Mouse (Mus musculus): ENCODE measurements around the gene Wbp2. TPM values are rescaled to one million over a fixed set of nuclear protein-coding genes. Genes with fewer than 3 reads are reported as not detected.

The Wbp2 gene
- polyA plus RNA-seq, 1 experiment, result 339 TPM

DNA sequence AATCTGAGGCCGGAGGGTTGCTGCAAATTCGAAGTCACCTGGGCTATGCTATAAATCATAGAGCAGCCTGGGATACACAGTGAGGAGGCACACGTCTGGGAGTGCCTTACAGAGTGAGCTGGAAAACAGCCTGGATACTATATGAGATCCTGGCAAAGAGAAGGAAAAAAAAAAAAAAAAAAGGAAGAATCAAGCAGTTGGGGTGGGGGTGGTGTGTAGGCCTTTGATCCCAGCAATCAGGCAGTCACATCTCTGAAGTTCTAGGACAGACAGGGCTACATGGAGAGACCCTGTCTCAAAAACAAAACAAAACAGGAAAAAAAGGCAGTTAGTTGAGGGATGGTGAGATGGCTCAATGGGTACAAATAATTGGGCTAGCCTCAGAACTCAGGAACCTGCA lies 50.1 kb downstream of the Wbp2 start:
- Histone ChIP-seq H3K4me1 (ENCODE audit: control insufficient read depth, insufficient read depth, low read length) (peaks cover 3% of the 10 kb centered on the region; the same call in 1 of the 2 replicates), H3K4me3 (ENCODE audit: insufficient read depth, low read depth, low read length) (no peak overlapping the region), H3K27ac (ENCODE audit: insufficient read depth, low read depth, low read length) (no peak overlapping the region)
- 85% methylated on average over 3 of the region's 3 CpGs for WGBS
- no peak for TF ChIP-seq POLR2A (IDR thresholded peaks at IDR 0.05; ENCODE audit: insufficient read depth, low read depth, low read length)
- TF ChIP-seq CTCF (IDR thresholded peaks at IDR 0.05; ENCODE audit: insufficient read depth, low read depth, low read length), result no peak

DNA sequence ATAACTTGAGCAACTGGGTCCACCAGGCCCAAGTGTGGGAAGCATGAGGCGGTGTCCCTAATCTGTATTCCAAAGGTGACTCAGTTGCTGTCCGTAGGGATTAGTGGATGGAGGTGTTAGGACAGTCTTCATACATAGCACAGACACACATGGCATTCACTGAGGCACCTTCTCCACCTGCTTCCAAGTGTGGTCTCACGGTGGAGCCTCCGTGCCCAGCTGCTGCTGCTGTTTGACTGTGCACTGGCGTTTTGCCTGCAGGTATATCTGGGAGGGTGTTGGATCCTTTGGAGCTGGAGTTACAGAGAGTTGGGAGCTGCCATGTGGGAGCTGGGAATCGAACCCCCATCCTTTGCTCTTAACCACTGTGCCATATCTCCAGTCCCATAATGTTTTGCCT lies 52.2 kb downstream of the Wbp2 start:
- no peak for TF ChIP-seq CTCF (IDR thresholded peaks at IDR 0.05; ENCODE audit: insufficient read depth, low read depth, low read length)
- no peak for TF ChIP-seq POLR2A (IDR thresholded peaks at IDR 0.05; ENCODE audit: insufficient read depth, low read depth, low read length)
- WGBS, result 89% methylated on average over 6 of the region's 6 CpGs
- peaks cover 8% of the 10 kb centered on the region for H3K4me1 ChIP-seq (ENCODE audit: control insufficient read depth, insufficient read depth, low read length)

DNA sequence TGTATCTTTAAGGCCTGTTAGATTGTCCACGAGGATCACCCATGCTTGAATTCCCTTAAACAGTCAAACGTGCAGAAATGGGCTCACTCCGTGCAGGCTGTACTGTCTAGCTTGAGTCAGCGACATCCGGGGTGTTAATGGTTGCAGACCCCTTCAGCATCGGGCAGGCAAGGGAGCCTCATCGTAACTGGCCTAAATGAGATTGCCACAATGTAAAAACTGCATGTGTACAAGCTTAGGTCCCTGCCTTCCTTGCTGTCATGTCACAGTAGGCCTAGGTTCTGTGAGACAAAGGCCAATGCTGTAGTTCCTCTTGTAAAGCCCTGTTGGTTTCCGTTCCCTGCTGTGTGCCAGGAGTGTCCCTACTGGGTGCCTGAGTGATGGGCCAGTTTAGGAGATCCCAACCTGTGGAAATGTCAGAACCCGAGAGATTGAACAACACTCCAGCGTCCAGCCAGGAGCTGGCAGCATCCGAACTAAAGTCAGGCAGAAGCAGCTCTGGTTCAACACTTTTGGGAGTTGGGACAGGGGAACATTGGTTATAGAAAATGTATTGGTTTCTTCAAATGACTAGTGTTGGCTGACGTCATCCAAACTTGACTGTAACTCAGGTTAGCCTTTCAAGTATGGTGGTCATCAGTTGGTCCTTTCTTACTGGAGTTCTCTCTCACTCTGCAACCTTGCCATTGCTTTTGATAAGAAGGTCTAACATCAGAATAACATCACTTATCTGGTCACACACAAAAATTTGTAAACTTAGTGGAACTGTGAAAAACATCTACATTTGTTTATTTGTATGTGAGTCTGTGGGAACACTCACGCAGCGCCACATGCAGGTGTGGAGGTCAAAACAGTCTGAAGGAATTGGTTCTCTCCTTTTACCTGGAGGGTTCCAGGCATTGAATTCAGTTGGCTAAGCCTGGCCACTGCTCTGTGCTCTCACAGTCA lies 55.6 kb downstream of the Wbp2 start:
- no peak for TF ChIP-seq POLR2A (IDR thresholded peaks at IDR 0.05; ENCODE audit: insufficient read depth, low read depth, low read length)
- TF ChIP-seq CTCF (IDR thresholded peaks at IDR 0.05; ENCODE audit: insufficient read depth, low read depth, low read length), result no peak
- Histone ChIP-seq H3K27ac (ENCODE audit: insufficient read depth, low read depth, low read length) (peak overlapping the region; percentile 100), H3K4me3 (ENCODE audit: insufficient read depth, low read depth, low read length) (peak overlapping the region; percentile 88), H3K4me1 (ENCODE audit: control insufficient read depth, insufficient read depth, low read length) (peaks cover 8% of the 10 kb centered on the region)
- WGBS, result 18% methylated on average over 14 of the region's 14 CpGs

More for the DNA sequence above, 52.2 kb downstream of the Wbp2 start:
- Histone ChIP-seq H3K27ac (ENCODE audit: insufficient read depth, low read depth, low read length) (no peak overlapping the region), H3K4me3 (ENCODE audit: insufficient read depth, low read depth, low read length) (no peak overlapping the region)

DNA sequence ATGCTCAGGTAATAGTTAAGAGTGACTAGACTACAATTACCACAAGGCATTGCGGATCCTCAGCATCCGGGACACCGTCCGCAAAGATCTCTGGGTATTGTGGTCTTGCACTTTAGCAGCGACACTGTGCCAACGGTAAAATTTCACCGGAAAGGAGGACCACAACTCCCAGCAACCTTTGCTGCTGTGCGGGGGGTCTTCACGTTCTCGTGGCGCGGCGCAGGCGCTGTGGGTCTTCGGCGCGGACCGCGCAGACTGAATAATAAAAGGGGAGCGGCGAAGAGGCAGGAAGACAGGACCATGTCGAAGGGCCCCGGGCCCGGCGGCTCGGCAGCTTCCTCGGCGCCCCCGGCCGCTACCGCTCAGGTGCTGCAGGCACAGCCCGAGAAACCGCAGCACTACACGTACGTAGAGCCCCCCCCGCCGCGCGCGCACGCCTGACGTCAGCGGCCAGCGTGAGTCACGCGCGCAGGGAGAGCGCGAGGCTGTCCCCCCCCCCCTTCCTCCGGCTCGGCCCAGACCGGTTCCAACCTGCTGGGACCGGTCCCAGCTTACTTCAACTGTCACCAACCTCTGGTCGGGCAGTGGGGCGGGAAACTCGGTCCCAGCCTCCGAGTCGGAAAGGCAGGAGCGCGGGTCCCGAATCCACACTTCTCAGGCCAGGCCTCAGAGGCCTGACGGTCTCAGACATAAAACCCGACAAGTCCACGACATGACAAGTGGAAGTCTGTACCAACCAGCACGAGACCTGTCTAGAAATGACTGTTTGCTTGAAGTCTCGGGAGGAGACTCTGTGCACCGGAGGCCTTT lies 56.5 kb downstream of the Wbp2 start, which contains the start of gene Unk:
Gene Unk (plus strand): TSS at position 235 of the 810 bp plus-strand sequence.
- H3K4me3 ChIP-seq (ENCODE audit: insufficient read depth, low read depth, low read length), result peak within 1 kb of the TSS; percentile 88
- peak within 1 kb of the TSS; percentile 100 for H3K27ac ChIP-seq (ENCODE audit: insufficient read depth, low read depth, low read length)
- WGBS, result under 1% methylated on average over 67 of the region's 67 CpGs
- peak; percentile 72 for TF ChIP-seq POLR2A (IDR thresholded peaks at IDR 0.05; ENCODE audit: insufficient read depth, low read depth, low read length)
- TF ChIP-seq CTCF (IDR thresholded peaks at IDR 0.05; ENCODE audit: insufficient read depth, low read depth, low read length), result no peak
- peaks cover 8% of the 10 kb centered on the region for H3K4me1 ChIP-seq (ENCODE audit: control insufficient read depth, insufficient read depth, low read length)

DNA sequence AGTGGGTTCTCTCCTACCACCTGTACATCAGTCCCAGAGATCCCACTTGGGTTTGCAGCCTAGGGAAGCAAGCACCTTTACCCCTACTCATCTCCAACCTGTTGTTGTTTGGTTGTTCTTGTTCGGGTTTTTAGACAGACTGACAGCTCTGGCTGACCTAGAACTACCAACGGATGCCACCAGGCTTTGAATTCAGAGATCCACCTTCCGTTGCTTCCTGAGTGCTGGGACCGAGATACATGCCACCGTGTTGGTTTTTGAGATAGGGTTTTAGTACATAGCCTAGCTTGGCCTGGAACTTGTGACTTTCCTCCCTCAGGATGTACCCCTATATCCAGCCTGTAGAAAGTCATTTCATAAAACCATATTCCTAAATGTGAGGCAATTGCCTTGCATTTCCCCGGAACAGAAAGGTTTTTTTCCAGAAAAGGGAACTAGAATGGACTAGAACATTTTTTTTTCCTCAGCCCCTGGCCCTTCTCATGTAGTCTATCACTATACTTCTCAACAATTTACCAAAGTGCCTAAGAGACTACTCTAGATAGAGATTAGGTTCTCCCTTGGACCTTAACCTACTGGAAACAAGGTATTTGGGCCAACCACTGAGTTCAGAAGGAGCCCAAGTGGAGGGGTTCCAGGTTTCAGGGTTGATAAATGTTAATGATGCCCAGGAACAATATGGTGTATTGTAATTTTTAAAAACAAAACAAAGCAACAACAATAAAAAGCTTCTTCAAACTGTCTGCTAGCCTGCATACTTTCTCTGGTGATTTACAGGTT lies 57.5 kb downstream of the Wbp2 start:
- Histone ChIP-seq H3K4me3 (ENCODE audit: insufficient read depth, low read depth, low read length) (no peak overlapping the region), H3K4me1 (ENCODE audit: control insufficient read depth, insufficient read depth, low read length) (peaks cover 9% of the 10 kb centered on the region), H3K27ac (ENCODE audit: insufficient read depth, low read depth, low read length) (peak overlapping the region; percentile 87)
- WGBS, result 83% methylated on average over 6 of the region's 6 CpGs
- TF ChIP-seq POLR2A (IDR thresholded peaks at IDR 0.05; ENCODE audit: insufficient read depth, low read depth, low read length), result no peak
- no peak for TF ChIP-seq CTCF (IDR thresholded peaks at IDR 0.05; ENCODE audit: insufficient read depth, low read depth, low read length)

Other genes with a start within 250 kb of the Wbp2 start
- not detected in 2 replicates for gene Myo15b, start 228.6 kb downstream of the Wbp2 start, polyA plus RNA-seq (2012; ENCODE audit: insufficient read depth, insufficient read length, low replicate concordance, missing spikeins)
- gene Smim5, start 187.0 kb downstream of the Wbp2 start, polyA plus RNA-seq (2012; ENCODE audit: insufficient read depth, insufficient read length, low replicate concordance, missing spikeins), result not detected in 2 replicates
- gene Smim6, start 175.0 kb downstream of the Wbp2 start, polyA plus RNA-seq (2012; ENCODE audit: insufficient read depth, insufficient read length, low replicate concordance, missing spikeins), result not detected in 2 replicates
- gene Sap30bp, start 153.7 kb downstream of the Wbp2 start, polyA plus RNA-seq (2012; ENCODE audit: insufficient read depth, insufficient read length, low replicate concordance, missing spikeins), result not detected in 2 replicates
- gene Recql5, start 153.5 kb downstream of the Wbp2 start, polyA plus RNA-seq (2012; ENCODE audit: insufficient read depth, insufficient read length, low replicate concordance, missing spikeins), result not detected in 2 replicates
- not detected in 2 replicates for gene Itgb4, start 112.3 kb downstream of the Wbp2 start, polyA plus RNA-seq (2012; ENCODE audit: insufficient read depth, insufficient read length, low replicate concordance, missing spikeins)
- gene Galk1, start 74.3 kb downstream of the Wbp2 start, polyA plus RNA-seq (2012; ENCODE audit: insufficient read depth, insufficient read length, low replicate concordance, missing spikeins), result not detected in 2 replicates
- 341 and 464 TPM in 2 replicates for gene H3f3b, start 59.0 kb downstream of the Wbp2 start, polyA plus RNA-seq (2012; ENCODE audit: insufficient read depth, insufficient read length, low replicate concordance, missing spikeins)
- 207 TPM in 1 of 2 replicates, not detected in the other for gene Unk, start 56.7 kb downstream of the Wbp2 start, polyA plus RNA-seq (2012; ENCODE audit: insufficient read depth, insufficient read length, low replicate concordance, missing spikeins)
- not detected in 2 replicates for gene Unc13d, start 9.0 kb downstream of the Wbp2 start, polyA plus RNA-seq (2012; ENCODE audit: insufficient read depth, insufficient read length, low replicate concordance, missing spikeins)
- gene Trim47, start 40.2 kb upstream of the Wbp2 start, polyA plus RNA-seq (2012; ENCODE audit: insufficient read depth, insufficient read length, low replicate concordance, missing spikeins), result not detected in 2 replicates
- not detected in 2 replicates for gene Trim65, start 44.1 kb upstream of the Wbp2 start, polyA plus RNA-seq (2012; ENCODE audit: insufficient read depth, insufficient read length, low replicate concordance, missing spikeins)
- not detected in 2 replicates for gene Mrpl38, start 51.9 kb upstream of the Wbp2 start, polyA plus RNA-seq (2012; ENCODE audit: insufficient read depth, insufficient read length, low replicate concordance, missing spikeins)
- 87.6 TPM in 1 of 2 replicates, not detected in the other for gene Fbf1, start 81.2 kb upstream of the Wbp2 start, polyA plus RNA-seq (2012; ENCODE audit: insufficient read depth, insufficient read length, low replicate concordance, missing spikeins)
- gene Ten1, start 111.9 kb upstream of the Wbp2 start, polyA plus RNA-seq (2012; ENCODE audit: insufficient read depth, insufficient read length, low replicate concordance, missing spikeins), result not detected in 2 replicates
- not detected in 2 replicates for gene Acox1, start 112.0 kb upstream of the Wbp2 start, polyA plus RNA-seq (2012; ENCODE audit: insufficient read depth, insufficient read length, low replicate concordance, missing spikeins)
- not detected in 2 replicates for gene Evpl, start 151.1 kb upstream of the Wbp2 start, polyA plus RNA-seq (2012; ENCODE audit: insufficient read depth, insufficient read length, low replicate concordance, missing spikeins)
- gene Srp68, start 187.2 kb upstream of the Wbp2 start, polyA plus RNA-seq (2012; ENCODE audit: insufficient read depth, insufficient read length, low replicate concordance, missing spikeins), result not detected in 2 replicates
- not detected in 2 replicates for gene Galr2, start 193.9 kb upstream of the Wbp2 start, polyA plus RNA-seq (2012; ENCODE audit: insufficient read depth, insufficient read length, low replicate concordance, missing spikeins)
- gene Exoc7, start 220.2 kb upstream of the Wbp2 start, polyA plus RNA-seq (2012; ENCODE audit: insufficient read depth, insufficient read length, low replicate concordance, missing spikeins), result not detected in 2 replicates
- gene Foxj1, start 248.4 kb upstream of the Wbp2 start, polyA plus RNA-seq (2012; ENCODE audit: insufficient read depth, insufficient read length, low replicate concordance, missing spikeins), result not detected in 2 replicates

Data from olfactory bulb, adult 2 months (tissue).